Mouse (Mus musculus) retina, postnatal 1 day (tissue): Measurements from ENCODE around the gene Lbp.
A peak's percentile ranks its signal among the peaks of the same experiment; 100 is the strongest.

Source experiments
- DNase-seq: peaks from one replicate; pipeline ENCODE4 v3.0.0-alpha.2; 2012

The Lbp gene

GRCm38 (mm10) chr2:158316371-158316770, 10.1 kb downstream of the Lbp start:
- no peak for DNase-seq

- peak; percentile 87 for DNase-seq
Observed at GRCm38 (mm10) chr2:158317026-158317425, 10.7 kb downstream of the Lbp start.

- DNase-seq = no peak
Observed at GRCm38 (mm10) chr2:158321596-158321995, 15.3 kb downstream of the Lbp start.

GRCm38 (mm10) chr2:158322845-158323244, 16.6 kb downstream of the Lbp start:
- no peak for DNase-seq

- peak; percentile 83 for DNase-seq
Observed at GRCm38 (mm10) chr2:158324531-158325190, 18.4 kb downstream of the Lbp start.

GRCm38 (mm10) chr2:158325609-158326008, 19.3 kb downstream of the Lbp start:
- peak; percentile 42 for DNase-seq

- no peak for DNase-seq
Observed at GRCm38 (mm10) chr2:158334356-158334755, 28.1 kb downstream of the Lbp start.

- DNase-seq = no peak
Observed at GRCm38 (mm10) chr2:158337698-158338097, 31.4 kb downstream of the Lbp start.

GRCm38 (mm10) chr2:158339948-158340564, 33.8 kb downstream of the Lbp start:
- peak; percentile 88 for DNase-seq

- DNase-seq = no peak
Observed at GRCm38 (mm10) chr2:158341324-158341723, 35.0 kb downstream of the Lbp start.

GRCm38 (mm10) chr2:158343495-158343894, 37.2 kb downstream of the Lbp start:
- peak; percentile 98 for DNase-seq

GRCm38 (mm10) chr2:158346467-158346866, 40.2 kb downstream of the Lbp start:
- DNase-seq = no peak

GRCm38 (mm10) chr2:158347868-158348267, 41.6 kb downstream of the Lbp start:
- DNase-seq = peak; percentile 83

GRCm38 (mm10) chr2:158352801-158353520, 46.7 kb downstream of the Lbp start:
- DNase-seq = no peak

- DNase-seq = no peak
Observed at GRCm38 (mm10) chr2:158354348-158355114, 48.2 kb downstream of the Lbp start.

GRCm38 (mm10) chr2:158355238-158355637, 48.9 kb downstream of the Lbp start:
- no peak for DNase-seq

- no peak for DNase-seq
Observed at GRCm38 (mm10) chr2:158356121-158356520, 49.8 kb downstream of the Lbp start.

GRCm38 (mm10) chr2:158359757-158360620, 53.7 kb downstream of the Lbp start:
- no peak for DNase-seq

- peak; percentile 95 for DNase-seq
Observed at GRCm38 (mm10) chr2:158360873-158361677, 54.8 kb downstream of the Lbp start.

- no peak for DNase-seq
Observed at GRCm38 (mm10) chr2:158361678-158362320, 55.5 kb downstream of the Lbp start.

GRCm38 (mm10) chr2:158364175-158364574, 57.9 kb downstream of the Lbp start:
- DNase-seq = no peak
